Mouse (Mus musculus) liver, embryonic 16.5 days (tissue): ENCODE measurements around the gene Matn1. TPM values are rescaled to one million over a fixed set of nuclear protein-coding genes. Genes with fewer than 3 reads are reported as not detected.

Experiments used
- polyA plus RNA-seq: library from polyadenylated mRNA; unstranded; fragments of >200 nt; fragmentation: Nextera tagmentation; extraction: Ambion mirVana; gene quantifications from 2 replicates; pipeline ENCODE4 v1.2.1, GENCODE M21; 2015

Matn1 gene
- polyA plus RNA-seq, 1 experiment from 2014 or later: 0.04 TPM

Other genes with a start within 250 kb of the Matn1 start
- 9.5 and 12.3 TPM in 2 replicates for gene Sdc3, start 151.8 kb upstream of the Matn1 start, polyA plus RNA-seq
- gene Laptm5, start 31.3 kb upstream of the Matn1 start, polyA plus RNA-seq: 78.1 and 91.2 TPM in 2 replicates